Mouse (Mus musculus) thymus, adult 2 months (tissue): ENCODE results near the gene Nudt8.

Experiments
- CTCF ChIP-seq: fragments of 200-500 bp; IDR thresholded peaks from 2 replicates; pipeline ENCODE4 v1.5.1; 2012; ENCODE audit warnings: mild to moderate bottlenecking, control low read depth, low read length, moderate library complexity, borderline replicate concordance; ENCODE audit not compliant: control insufficient read depth, poor library complexity, insufficient read depth; ENCODE audit errors: extremely low read depth
- POLR2A ChIP-seq: fragments of 200-500 bp; IDR thresholded peaks from 2 replicates; pipeline ENCODE4 v1.6.1; 2012; ENCODE audit warnings: mild to moderate bottlenecking, low read length, control low read depth, moderate library complexity; ENCODE audit not compliant: control insufficient read depth, poor library complexity, insufficient read depth; ENCODE audit errors: extremely low read depth

DNA sequence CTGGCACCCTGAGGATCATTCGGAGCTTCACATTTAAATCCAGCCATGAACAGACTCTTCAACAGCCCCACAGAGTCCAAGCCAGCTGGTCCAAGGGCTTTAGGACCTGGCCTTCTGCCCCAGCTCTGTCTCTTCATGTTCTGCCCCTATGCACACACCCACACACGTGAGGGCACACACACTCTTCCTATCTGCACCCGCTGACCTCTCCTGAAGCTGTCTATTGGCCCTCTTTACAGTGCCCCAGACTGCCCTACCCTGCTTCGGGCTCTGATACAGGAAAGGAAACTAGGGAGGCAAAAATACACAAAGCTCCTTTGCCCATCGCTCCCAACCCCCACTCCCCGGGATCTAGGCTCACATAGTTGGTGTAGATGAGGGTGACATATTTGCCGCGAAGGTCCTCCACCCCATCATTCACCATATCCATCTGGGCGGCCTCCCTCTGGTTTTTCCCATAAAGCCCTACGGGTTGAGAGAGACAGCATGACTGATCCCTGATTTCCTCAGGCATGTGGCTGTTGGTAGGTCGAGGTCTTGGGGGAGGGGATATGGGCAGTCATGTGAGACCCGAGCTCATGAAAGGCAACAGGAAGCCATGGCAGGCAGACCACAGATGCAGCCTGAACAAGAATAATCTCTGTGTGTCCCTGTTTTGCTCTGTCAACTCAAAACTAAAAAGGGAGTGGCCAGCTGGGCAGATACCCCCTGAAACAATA, 36.1 kb downstream of the Nudt8 start:
- no peak for TF ChIP-seq POLR2A
- no peak for TF ChIP-seq CTCF
